Comparison of ENCODE assay signal across 8 mouse cellular contexts in genomic region chr6:67535005-67535776, GRCm38 (mm10). TPM values are rescaled to one million over a fixed set of nuclear protein-coding genes. Genes with fewer than 3 reads are reported as not detected.
DNase-seq lines count a peak whose midpoint lies in the region; ATAC-seq and TF ChIP-seq lines count a peak whose summit lies in the region.

No protein-coding gene starts in this region.

- peak; percentile 50 for ATAC-seq in embryonic facial prominence, embryonic 11.5 days (replicated peaks; ENCODE audit: insufficient number of reproducible peaks, low FRiP score, low TSS enrichment, low read depth)
- no peak for ATAC-seq in cerebellum, adult (ENCODE audit: insufficient number of reproducible peaks, low FRiP score, low TSS enrichment)

- no peaks in the 10 kb centered on the region for H3K4me1 ChIP-seq in embryonic facial prominence, embryonic 11.5 days (ENCODE audit: control insufficient read depth, insufficient read depth, low read length)
- peaks cover 4% of the 10 kb centered on the region; the same call in 1 of the 2 replicates for H3K4me1 ChIP-seq in kidney, adult 2 months (ENCODE audit: control insufficient read depth, insufficient read depth, low read length)

- peaks cover 34% of the 10 kb centered on the region for H3K27me3 ChIP-seq in embryonic facial prominence, embryonic 11.5 days (ENCODE audit: control insufficient read depth, insufficient read depth, low read length)
- no peaks in the 10 kb centered on the region for H3K27me3 ChIP-seq in kidney, adult 2 months (replicated peaks; ENCODE audit: control insufficient read depth, insufficient read depth, low read length)

- peak overlapping the region; percentile 76 for H3K4me2 ChIP-seq in embryonic facial prominence, embryonic 11.5 days (ENCODE audit: low read depth, low read length)

- DNase-seq in right cerebral cortex, postnatal 10 days (ENCODE audit: low spot score in 2 of 2) = peak; percentile 25 to 26
- DNase-seq in right cerebral cortex, postnatal 25 days = no peak
- peak; percentile 46 for DNase-seq in embryonic facial prominence, embryonic 11.5 days (ENCODE audit: low spot score)
- DNase-seq in kidney, adult 2 months = peak; percentile 31
- DNase-seq in lung, postnatal 10 days = peak; percentile 14
- DNase-seq in retina, postnatal 1 day = peak; percentile 52
- no peak for DNase-seq in cerebellum, adult 18-20 months

- peak overlapping the region; percentile 9; the same call in 1 of the 2 replicates for H3K9ac ChIP-seq in embryonic facial prominence, embryonic 11.5 days (replicated peaks; ENCODE audit: low read length)

- no peaks in the 10 kb centered on the region for H3K9me3 ChIP-seq in embryonic facial prominence, embryonic 11.5 days (replicated peaks; ENCODE audit: control insufficient read depth, low read length)

- no peak for TF ChIP-seq POLR2A in kidney, adult 2 months (IDR thresholded peaks at IDR 0.05; ENCODE audit: low read depth, low read length)

- no peak for TF ChIP-seq CTCF in kidney, adult 2 months (conservative IDR thresholded peaks at IDR 0.05; ENCODE audit: insufficient read depth, insufficient read length, low read depth, low read length)

- no peaks in the 10 kb centered on the region for H3K36me3 ChIP-seq in embryonic facial prominence, embryonic 11.5 days (replicated peaks; ENCODE audit: control insufficient read depth, insufficient read depth, low read depth, low read length)
- no peaks in the 10 kb centered on the region for H3K36me3 ChIP-seq in kidney, adult 2 months (ENCODE audit: control insufficient read depth, insufficient read depth, low read length)

- peak overlapping the region; percentile 35 for H3K4me3 ChIP-seq in embryonic facial prominence, embryonic 11.5 days (ENCODE audit: low read depth, low read length)
- peak overlapping the region; percentile 62 for H3K4me3 ChIP-seq in kidney, adult 2 months (ENCODE audit: insufficient read depth, low read depth, low read length)

- H3K27ac ChIP-seq in embryonic facial prominence, embryonic 11.5 days (replicated peaks; ENCODE audit: low read depth, low read length) = no peak overlapping the region
- peak overlapping the region; percentile 76 for H3K27ac ChIP-seq in kidney, adult 2 months (ENCODE audit: insufficient read depth, low read depth, low read length)

- WGBS in embryonic facial prominence, embryonic 11.5 days = 1% methylated on average over 62 of the region's 62 CpGs
- WGBS in kidney, adult 2 months = 1% methylated on average over 62 of the region's 62 CpGs

RNA-seq across cellular contexts. Expression of gene Tacstd2, which starts 0.4 kb away (rescaled TPM):
- polyA plus RNA-seq in embryonic facial prominence, embryonic 11.5 days (2014; fragmentation: Nextera tagmentation; extraction: Ambion mirVana) = 11.5 and 14.5 TPM in 2 replicates
- polyA plus RNA-seq in kidney, adult 2 months (2012; rRNA removed) = 43.5 and 52.5 TPM in 2 replicates

RNA-seq across cellular contexts. Expression of gene Il23r, which starts 43.5 kb away (rescaled TPM):
- polyA plus RNA-seq in embryonic facial prominence, embryonic 11.5 days (2014; fragmentation: Nextera tagmentation; extraction: Ambion mirVana) = not detected in 2 replicates
- polyA plus RNA-seq in kidney, adult 2 months (2012; rRNA removed) = not detected in 2 replicates

Comparison
In these comparisons a context has a peak if more than half of its experiments do, and no peak if none do; other contexts are left out.
1. DNase-seq: peak in right cerebral cortex, postnatal 10 days (2 of 2), embryonic facial prominence, embryonic 11.5 days (single experiment), kidney, adult 2 months (single experiment), lung, postnatal 10 days (single experiment) and retina, postnatal 1 day (single experiment); none in right cerebral cortex, postnatal 25 days (single experiment) and cerebellum, adult 18-20 months (0 of 2).